Mouse (Mus musculus) c-Kit-positive CD71-positive TER-119-negative erythroid progenitor cells, embryonic 14.5 days (primary cell): ENCODE measurements around the gene Srcap.
"Not testable (repeated sequence)": the region's sequence is repeated elsewhere in the genome, so short reads cannot be mapped to it uniquely, and the experiment has no call there.

Experiments used
- DNase-seq: peaks from one replicate; pipeline ENCODE4 v3.0.0-alpha.2; 2013; ENCODE audit warnings: low read depth

Gene Srcap

GRCm38 (mm10) chr7:127511808-127512230 lies at the start of gene Srcap:
Gene Srcap (plus strand): TSS chr7:127511983.
- DNase-seq, result peak; percentile 95

DNA sequence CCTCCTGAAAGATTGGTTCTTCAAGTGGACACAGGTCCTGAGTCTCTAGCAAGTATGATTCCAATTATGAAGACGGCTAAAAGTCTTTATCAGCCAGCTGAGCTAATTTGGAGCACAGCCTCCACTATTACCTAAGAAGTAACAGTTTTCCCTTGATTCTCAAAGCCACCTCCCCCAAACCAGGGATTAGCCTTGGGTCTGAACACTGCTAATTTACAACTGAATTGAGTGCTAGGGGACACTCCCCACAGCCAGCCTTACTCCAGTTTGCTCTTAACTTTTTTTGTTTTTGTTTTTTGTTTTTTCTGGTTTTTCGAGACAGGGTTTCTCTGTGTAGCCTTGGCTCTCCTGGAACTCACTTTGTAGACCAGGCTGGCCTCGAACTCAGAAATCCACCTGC lies 46.6 kb upstream of the Srcap start:
- DNase-seq, result no peak

DNA sequence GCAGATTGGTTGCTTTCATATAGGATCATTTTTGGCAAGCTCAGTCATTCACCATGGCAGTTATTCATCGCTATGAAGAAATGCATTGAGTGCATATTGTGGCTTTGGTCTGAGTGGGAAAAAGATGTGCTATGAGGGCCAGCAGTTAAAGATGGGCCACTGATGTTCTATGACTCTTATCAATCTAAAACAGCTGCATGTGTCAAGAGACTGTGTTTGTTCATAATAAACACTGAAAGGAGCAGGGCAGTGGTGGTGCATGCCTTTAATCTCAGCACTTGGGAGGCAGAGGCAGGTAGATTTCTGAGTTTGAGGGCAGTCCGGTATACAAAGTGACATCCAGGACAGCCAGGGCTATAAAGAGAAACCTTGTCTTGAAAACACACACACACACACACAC lies 46.1 kb upstream of the Srcap start:
- DNase-seq, result not testable (repeated sequence)

DNA sequence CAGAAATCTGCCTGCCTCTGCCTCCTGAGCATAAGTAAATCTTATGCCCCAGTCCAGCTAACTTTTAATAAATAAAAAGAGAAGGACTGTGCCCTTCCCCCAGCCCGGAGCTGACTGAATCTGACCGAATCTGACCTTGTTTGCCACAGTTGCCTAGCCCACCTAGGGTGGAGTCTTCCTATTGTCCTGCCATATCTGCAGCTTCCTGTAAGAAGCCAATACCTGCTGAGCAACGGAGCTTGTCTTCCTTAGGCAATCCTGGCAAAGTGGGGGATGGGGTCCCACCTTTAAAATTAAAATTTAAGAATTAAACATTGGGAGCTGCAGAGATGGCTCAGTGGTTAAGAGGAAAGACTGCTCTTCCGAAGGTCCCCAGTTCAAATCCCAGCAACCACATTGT lies 45.2 kb upstream of the Srcap start:
- DNase-seq, result no peak

DNA sequence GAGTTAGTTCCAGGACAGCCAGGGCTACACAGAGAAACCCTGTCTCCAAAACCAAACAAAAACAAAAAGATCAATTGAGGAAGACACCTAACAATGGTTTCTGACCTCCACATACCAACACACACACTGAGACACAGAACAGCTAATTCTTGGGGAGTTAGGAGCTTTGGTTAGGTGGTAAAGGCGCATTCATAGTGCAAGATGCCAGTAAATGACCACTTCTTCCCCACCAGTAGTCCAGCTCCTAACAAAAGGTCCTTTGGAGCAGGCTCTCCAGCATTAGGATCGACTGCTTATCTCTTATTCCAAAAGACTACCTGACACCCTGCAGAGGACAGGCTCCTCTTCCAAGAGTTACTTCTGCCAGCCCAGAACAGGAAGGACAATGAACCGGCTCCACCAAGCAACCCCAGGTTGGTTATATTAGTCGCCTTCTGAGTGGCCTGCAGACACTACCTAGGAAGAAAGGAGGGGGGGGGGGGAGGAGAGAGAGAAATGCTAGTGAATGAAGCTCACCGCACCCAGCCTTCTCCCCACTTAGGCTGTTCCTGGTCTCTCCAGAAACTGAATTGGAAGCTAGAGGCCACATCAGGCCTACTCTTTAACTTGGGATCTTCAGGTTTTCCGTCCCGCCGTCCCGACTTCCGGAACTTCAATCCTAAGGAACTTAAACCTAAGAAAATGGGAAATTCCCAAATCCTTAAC lies 41.6 kb upstream of the Srcap start:
- no peak for DNase-seq

DNA sequence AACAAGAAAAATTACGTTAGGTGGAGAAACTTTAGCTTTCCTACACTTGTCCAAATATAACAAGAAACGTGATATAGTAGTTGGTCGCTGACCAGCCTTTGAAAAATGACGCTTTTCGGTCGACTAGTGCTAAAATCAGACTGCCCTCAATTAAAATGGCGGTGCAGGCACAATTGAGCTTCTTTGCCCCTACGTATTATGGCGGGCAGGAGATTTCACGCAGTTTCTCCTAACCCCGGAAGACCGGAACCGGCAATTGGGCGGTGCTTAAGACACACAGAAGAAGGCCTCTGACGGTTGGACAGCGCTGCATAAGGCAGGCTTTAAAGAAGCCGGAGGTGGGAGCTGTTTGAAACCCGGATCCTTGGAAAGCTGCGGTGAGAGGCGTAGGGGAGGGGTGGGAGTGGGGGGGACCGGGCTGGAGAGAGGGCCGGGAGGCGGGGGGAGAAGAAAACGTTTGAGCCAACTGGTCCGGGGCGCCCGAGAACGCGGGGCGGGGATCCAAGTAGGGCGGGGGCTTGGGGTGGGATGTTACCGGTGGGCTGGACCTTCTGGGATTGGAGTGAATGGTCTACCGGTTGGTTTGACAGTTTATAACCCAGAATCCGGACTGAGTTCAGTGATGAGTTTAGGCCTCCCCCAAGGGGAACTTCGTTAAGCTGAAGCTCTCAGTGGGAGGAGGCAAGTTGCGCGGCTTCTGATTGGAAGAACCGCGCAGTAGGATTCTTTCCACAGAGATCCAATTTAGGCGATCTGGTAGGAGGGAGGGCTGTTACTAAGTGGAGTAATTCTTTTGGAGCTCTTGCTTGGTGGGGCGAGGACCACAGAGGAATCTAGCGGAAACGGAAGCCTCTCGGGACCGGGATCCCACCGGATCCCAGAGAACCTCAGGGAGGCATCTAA lies 40.8 kb upstream of the Srcap start:
- DNase-seq, result peak; percentile 95

GRCm38 (mm10) chr7:127471646-127472010 lies 40.2 kb upstream of the Srcap start:
- DNase-seq, result no peak

- no peak for DNase-seq
These were observed 39.7 kb upstream of the Srcap start for GRCm38 (mm10) chr7:127472060-127472459.

- DNase-seq, result no peak
These were observed 38.1 kb upstream of the Srcap start for GRCm38 (mm10) chr7:127473705-127474104.

- no peak for DNase-seq
These were observed 37.3 kb upstream of the Srcap start for GRCm38 (mm10) chr7:127474378-127475070.

DNA sequence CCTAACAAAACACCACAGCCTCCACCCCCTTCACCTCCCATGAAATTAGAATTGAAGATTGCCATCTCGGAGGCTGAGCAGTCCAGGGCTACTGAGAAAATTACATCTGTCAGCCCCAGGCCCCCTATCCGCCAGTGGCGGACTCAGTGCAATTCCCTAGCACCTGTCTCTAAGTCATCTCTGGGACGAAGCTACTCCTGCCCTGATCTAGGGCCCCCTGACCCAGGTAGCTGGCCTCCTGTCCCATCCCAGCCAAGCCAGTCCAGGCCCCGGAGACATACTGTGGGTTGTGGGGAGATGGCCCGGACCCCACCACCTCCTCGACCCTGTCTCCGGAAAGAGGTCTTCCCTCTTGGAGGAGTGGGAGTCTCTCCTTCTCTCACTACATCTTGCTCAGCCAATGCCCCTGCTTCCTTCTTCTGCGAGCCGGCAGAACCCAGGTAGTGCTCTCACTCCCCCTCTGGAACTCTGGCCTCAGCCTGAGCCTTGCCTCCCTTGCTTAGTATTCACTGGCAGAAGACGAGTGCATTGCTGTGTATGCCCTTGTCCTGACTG lies 36.5 kb upstream of the Srcap start:
- DNase-seq, result no peak

DNA sequence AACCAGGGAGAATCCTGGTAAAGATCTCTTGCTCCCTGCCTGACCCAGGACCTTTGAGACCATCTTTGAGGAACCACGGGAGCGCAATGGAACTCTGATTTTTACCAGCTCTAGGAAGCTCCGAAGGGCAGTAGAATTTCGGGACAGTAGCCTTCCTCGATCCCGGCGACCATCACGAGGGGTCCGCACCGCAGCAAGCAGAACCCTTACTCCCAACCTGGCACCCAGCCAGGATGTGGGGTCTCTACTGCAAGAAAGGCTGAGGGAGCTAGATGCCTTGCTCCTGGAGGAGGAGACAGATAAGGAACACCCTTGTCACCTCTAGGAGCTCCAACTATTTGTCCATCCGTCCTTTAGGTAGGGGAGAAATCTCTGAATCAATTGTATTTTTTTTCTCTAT lies 35.4 kb upstream of the Srcap start:
- no peak for DNase-seq

DNA sequence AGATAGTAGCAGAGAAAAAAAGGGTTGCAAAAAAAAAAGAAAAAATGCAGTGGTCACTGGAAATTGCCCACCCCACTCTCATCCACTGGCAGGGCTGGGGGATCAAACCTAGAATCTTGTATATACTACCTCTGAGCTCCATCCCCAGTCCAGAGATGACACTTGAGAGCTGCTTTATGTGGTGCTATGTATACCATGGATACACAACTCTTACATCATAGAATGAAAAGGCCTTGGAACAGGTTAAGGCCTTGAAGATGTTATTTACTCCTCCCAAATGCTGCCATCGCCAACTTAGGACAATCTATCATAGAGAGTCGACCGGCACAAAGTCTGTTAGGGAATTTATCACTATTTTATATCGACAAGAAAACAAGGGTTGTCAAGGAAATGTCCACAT lies 34.9 kb upstream of the Srcap start:
- DNase-seq, result no peak

- peak; percentile 100 for DNase-seq
These were observed 33.8 kb upstream of the Srcap start for GRCm38 (mm10) chr7:127477687-127478634.

GRCm38 (mm10) chr7:127478635-127479317 lies 33.0 kb upstream of the Srcap start, which contains the start of gene Fbrs:
Gene Fbrs (plus strand): TSS chr7:127479199.
- peak; percentile 91 for DNase-seq

- DNase-seq, result no peak
These were observed 32.2 kb upstream of the Srcap start for GRCm38 (mm10) chr7:127479318-127480225.

DNA sequence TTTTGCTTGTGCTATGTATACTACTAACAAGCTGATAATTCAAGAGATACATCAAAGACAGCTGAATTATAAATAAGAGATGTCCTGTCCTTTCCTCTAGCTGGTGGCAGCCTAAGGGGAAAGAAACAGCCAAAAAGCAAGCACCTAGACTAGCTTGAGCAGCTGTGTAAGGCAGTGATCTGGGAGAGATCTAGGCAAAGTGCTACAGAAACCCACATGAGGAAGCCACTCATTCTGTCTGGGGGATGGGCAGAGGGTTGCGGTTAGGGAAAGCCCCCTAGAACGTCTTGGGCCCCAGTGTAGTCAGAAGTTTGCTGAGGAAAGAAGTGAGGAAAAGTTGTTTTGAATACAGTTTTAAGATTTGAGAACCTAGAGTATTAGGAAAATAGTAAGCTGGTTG lies 31.5 kb upstream of the Srcap start:
- no peak for DNase-seq

DNA sequence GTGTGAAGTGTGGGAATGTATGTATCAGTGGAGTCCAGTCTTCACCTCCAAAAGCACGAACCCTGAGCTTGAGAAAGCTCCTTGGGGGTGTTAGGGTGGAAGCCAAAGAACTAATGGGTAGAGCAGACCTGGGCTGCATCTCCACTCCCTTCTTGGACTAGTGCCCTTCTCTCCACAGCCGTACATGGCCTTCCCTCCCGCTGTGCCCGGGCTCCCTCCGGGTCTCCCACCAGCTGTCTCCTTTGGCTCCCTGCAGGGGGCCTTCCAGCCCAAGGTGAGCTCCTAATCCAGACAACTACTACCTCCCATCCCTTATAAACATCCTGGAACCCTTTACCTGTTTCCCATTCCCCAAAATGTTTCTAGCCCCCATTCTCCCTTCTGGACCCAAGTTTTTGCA lies 26.4 kb upstream of the Srcap start:
- DNase-seq, result no peak

DNA sequence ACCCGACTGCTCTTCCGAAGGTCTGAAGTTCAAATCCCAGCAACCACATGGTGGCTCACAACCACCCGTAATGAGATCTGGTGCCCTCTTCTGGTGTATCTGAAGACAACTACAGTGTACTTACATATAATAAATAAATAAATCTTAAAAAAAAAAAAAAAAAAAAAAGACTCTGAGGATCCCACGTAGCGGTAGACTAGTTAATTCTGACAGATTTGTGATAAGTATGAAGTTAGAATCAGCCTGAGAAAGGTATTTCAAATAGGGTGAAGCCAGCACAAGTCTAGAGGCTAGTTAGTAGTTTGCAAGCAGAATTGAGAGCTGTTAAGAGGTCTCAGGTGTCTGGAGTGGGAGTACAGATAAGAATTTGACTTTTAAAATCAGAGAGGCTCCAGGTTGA lies 23.4 kb upstream of the Srcap start:
- not testable (repeated sequence) for DNase-seq

- no peak for DNase-seq
These were observed 21.8 kb upstream of the Srcap start for GRCm38 (mm10) chr7:127489982-127490381.
